ENCODE assay signal across 15 mouse cellular contexts in genomic region chr6:50934245-50934644, GRCm38 (mm10).
DNase-seq lines count a peak whose midpoint lies in the region; ATAC-seq and TF ChIP-seq lines count a peak whose summit lies in the region.
"Had no signal": no experiment of that assay in that cellular context is flagged by ENCODE, and none has a peak within 500 bp of the region (broad histone marks: within the 10 kb centered on the region; RNA-seq: fewer than 3 reads in every experiment).

No protein-coding gene starts in this region.

- peak overlapping the region; percentile 5; the same call in 1 of the 2 replicates for H3K27ac ChIP-seq in ES-E14 (ENCODE audit: insufficient read depth, low read depth, low read length, poor library complexity, severe bottlenecking)
- H3K27ac ChIP-seq in embryonic facial prominence, embryonic 10.5 days (replicated peaks): peak overlapping the region; percentile 67
- peak overlapping the region; percentile 24; the same call in 1 of the 2 replicates for H3K27ac ChIP-seq in hindbrain, embryonic 12.5 days
- no peak overlapping the region for H3K27ac ChIP-seq in heart, embryonic 10.5 days
- H3K27ac ChIP-seq: liver, embryonic 12.5 days had no signal

- H3K4me3 ChIP-seq in ES-E14 (ENCODE audit: insufficient read depth in 1 of 2, low read depth in 1 of 2, low read length in 2 of 2, poor library complexity in 1 of 2, severe bottlenecking in 1 of 2): no peak overlapping the region
- no peak overlapping the region for H3K4me3 ChIP-seq in embryonic facial prominence, embryonic 10.5 days
- no peak overlapping the region for H3K4me3 ChIP-seq in hindbrain, embryonic 12.5 days
- H3K4me3 ChIP-seq in heart, embryonic 10.5 days: no peak overlapping the region
- H3K4me3 ChIP-seq: liver, embryonic 12.5 days had no signal

- ATAC-seq in hindbrain, embryonic 12.5 days (ENCODE audit: low FRiP score): no peak
- ATAC-seq: liver, embryonic 12.5 days had no signal

- H3K9me3 ChIP-seq in ES-E14 (ENCODE audit: control insufficient read depth, insufficient read depth, low read depth, low read length): no peaks in the 10 kb centered on the region
- no peaks in the 10 kb centered on the region for H3K9me3 ChIP-seq in embryonic facial prominence, embryonic 10.5 days
- H3K9me3 ChIP-seq in hindbrain, embryonic 12.5 days (replicated peaks): no peaks in the 10 kb centered on the region
- H3K9me3 ChIP-seq in heart, embryonic 10.5 days: no peaks in the 10 kb centered on the region
- H3K9me3 ChIP-seq: liver, embryonic 12.5 days had no signal

- in situ Hi-C loops in ES-E14 (cut with MboI; ENCODE audit: low sequenced_read_pairs in 2 of 2, unreplicated experiment in 2 of 2): loop anchor here (10.0 to 25.0 kb wide), 2 partner anchors 247 to 259 kb away; no protein-coding TSS in a partner anchor

- no peak overlapping the region for H3K9ac ChIP-seq in ES-E14 (ENCODE audit: insufficient read depth, low read depth, low read length, poor library complexity, severe bottlenecking)
- no peak overlapping the region for H3K9ac ChIP-seq in hindbrain, embryonic 12.5 days
- H3K9ac ChIP-seq: liver, embryonic 12.5 days had no signal

- H3K27me3 ChIP-seq in embryonic facial prominence, embryonic 10.5 days (replicated peaks; ENCODE audit: low read depth, poor library complexity, severe bottlenecking): no peaks in the 10 kb centered on the region
- H3K27me3 ChIP-seq in hindbrain, embryonic 12.5 days: no peaks in the 10 kb centered on the region
- H3K27me3 ChIP-seq in heart, embryonic 10.5 days (ENCODE audit: insufficient read depth, poor library complexity, severe bottlenecking): peaks cover 30% of the 10 kb centered on the region; the same call in 1 of the 2 replicates

- H3K36me3 ChIP-seq in ES-E14 (ENCODE audit: control insufficient read depth, insufficient read depth, low read length, poor library complexity, severe bottlenecking): no peaks in the 10 kb centered on the region
- H3K36me3 ChIP-seq in embryonic facial prominence, embryonic 10.5 days (replicated peaks): no peaks in the 10 kb centered on the region
- no peaks in the 10 kb centered on the region for H3K36me3 ChIP-seq in hindbrain, embryonic 12.5 days
- H3K36me3 ChIP-seq in heart, embryonic 10.5 days: no peaks in the 10 kb centered on the region
- H3K36me3 ChIP-seq: liver, embryonic 12.5 days had no signal

- 85% methylated on average over 10 of the region's 10 CpGs for WGBS in embryonic facial prominence, embryonic 10.5 days
- WGBS in hindbrain, embryonic 12.5 days: 74% methylated on average over 10 of the region's 10 CpGs
- 80% methylated on average over 10 of the region's 10 CpGs for WGBS in heart, embryonic 10.5 days

- no peak for DNase-seq in ES-E14 (ENCODE audit: low read depth, low spot score)
- DNase-seq in embryonic facial prominence, embryonic 10.5 days (ENCODE audit: low spot score): no peak
- peak; percentile 13 to 26 for DNase-seq in layer of hippocampus, postnatal 25 days (ENCODE audit: extremely low spot score in 1 of 2, low spot score in 1 of 2)
- no peak for DNase-seq in heart, embryonic 10.5 days (ENCODE audit: low spot score)
- no peak for DNase-seq in adrenal gland, postnatal 36 days
- DNase-seq in natural killer cell, adult 2 months (ENCODE audit: low spot score in 2 of 2): no peak
- DNase-seq in cerebellum, adult 8-10 months: no peak
- DNase-seq: embryo, embryonic 11 days; gastrocnemius, postnatal 25 days; heart, postnatal 10 days; kidney, postnatal 25 days; lung, postnatal 4 days; thymus, adult 18-20 months had no signal

- H3K4me2 ChIP-seq in hindbrain, embryonic 12.5 days (replicated peaks): no peak overlapping the region
- H3K4me2 ChIP-seq: liver, embryonic 12.5 days had no signal

- H3K4me1 ChIP-seq in ES-E14 (ENCODE audit: control insufficient read depth in 2 of 2, insufficient read depth in 2 of 2, low read length in 2 of 2, poor library complexity in 1 of 2): no peaks in the 10 kb centered on the region
- peaks cover 14% of the 10 kb centered on the region for H3K4me1 ChIP-seq in embryonic facial prominence, embryonic 10.5 days
- H3K4me1 ChIP-seq in hindbrain, embryonic 12.5 days: peaks cover 7% of the 10 kb centered on the region
- H3K4me1 ChIP-seq in heart, embryonic 10.5 days: peaks cover 4% of the 10 kb centered on the region; the same call in 1 of the 2 replicates
- H3K4me1 ChIP-seq: liver, embryonic 12.5 days had no signal

TF ChIP-seq in ES-E14, 5 proteins besides CTCF, POLR2A, EP300 and RAD21:
- TF ChIP-seq MAFK (IDR thresholded peaks at IDR 0.05; ENCODE audit: insufficient read depth, low read depth, low read length) (no peak), ZC3H11A (IDR thresholded peaks at IDR 0.05; ENCODE audit: borderline replicate concordance, low read depth, low read length) (no peak), ZNF384 (IDR thresholded peaks at IDR 0.05; ENCODE audit: low read depth, low read length) (no peak), HCFC1 (IDR thresholded peaks at IDR 0.05; ENCODE audit: borderline replicate concordance, insufficient read depth, low read length) (no peak), CHD2 (IDR thresholded peaks at IDR 0.05; ENCODE audit: low read depth, low read length) (no peak)

Comparison
In these comparisons a context has a peak if more than half of its experiments do, and no peak if none do; other contexts are left out.
1. DNase-seq: peak in layer of hippocampus, postnatal 25 days (2 of 2); none in ES-E14 (single experiment), embryonic facial prominence, embryonic 10.5 days (single experiment), heart, embryonic 10.5 days (single experiment), adrenal gland, postnatal 36 days (0 of 2), natural killer cell, adult 2 months (0 of 2) and cerebellum, adult 8-10 months (single experiment).